Mouse (Mus musculus): Measurements from ENCODE around the gene Nxnl1. TPM values are rescaled to one million over a fixed set of nuclear protein-coding genes. Genes with fewer than 3 reads are reported as not detected.

The Nxnl1 gene
- polyA plus RNA-seq, 1 experiment from 2014 or later, result not detected

DNA sequence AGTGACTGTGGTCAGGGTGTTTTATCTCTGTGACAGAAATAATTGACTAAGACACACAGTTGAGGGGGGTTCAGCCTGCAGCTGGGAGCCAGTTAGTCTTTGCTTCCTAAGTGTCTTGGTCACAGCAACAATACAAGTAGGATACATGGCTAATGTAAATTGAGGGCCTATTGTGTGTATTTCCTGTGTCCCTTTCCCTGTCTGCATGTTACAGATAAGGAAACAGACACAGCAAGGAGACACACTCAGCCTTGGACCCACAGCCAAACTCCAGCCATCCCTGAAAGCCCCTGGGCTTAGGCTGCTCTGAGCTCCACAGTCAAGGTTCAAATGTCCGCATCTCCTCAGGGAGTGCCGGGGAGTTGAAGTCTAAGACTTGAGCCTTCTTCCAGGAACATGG, 11.8 kb downstream of the Nxnl1 start:
- Histone ChIP-seq H3K9me3 (ENCODE audit: control insufficient read depth, low read length) (no peaks in the 10 kb centered on the region), H3K27ac (replicated peaks; ENCODE audit: low read depth, low read length) (no peak overlapping the region), H3K36me3 (ENCODE audit: control insufficient read depth, insufficient read depth, low read length) (no peaks in the 10 kb centered on the region), H3K4me1 (ENCODE audit: control insufficient read depth, insufficient read depth, low read length) (no peaks in the 10 kb centered on the region), H3K4me2 (ENCODE audit: low read length) (no peak overlapping the region), H3K4me3 (replicated peaks; ENCODE audit: low read depth, low read length) (no peak overlapping the region), H3K27me3 (ENCODE audit: control insufficient read depth, insufficient read depth, low read length) (peaks cover 38% of the 10 kb centered on the region), H3K9ac (replicated peaks; ENCODE audit: low read length) (no peak overlapping the region)
- no peak for ATAC-seq (ENCODE audit: low FRiP score, low TSS enrichment)
- no peak for DNase-seq
- 83% methylated on average over 2 of the region's 2 CpGs for WGBS

DNA sequence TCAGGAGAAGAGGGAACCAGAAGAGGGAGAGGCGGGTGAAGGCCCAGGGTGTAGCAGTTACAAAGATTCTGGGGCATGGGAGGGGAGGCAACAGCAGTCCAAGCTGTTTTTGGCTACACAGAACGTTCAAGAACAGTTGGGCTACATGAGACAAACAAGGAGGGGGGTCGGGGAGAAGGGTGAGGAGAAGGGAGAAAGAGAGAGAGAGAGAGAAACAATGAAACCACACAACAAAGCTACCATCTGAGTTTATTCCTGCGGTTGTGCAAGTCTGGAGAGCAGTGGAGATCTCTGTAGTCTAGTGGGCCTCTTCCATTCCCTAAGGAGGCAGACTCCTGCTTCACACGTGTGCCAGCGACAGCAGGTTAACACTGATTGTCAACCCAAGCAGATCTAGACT, 12.4 kb downstream of the Nxnl1 start:
- Histone ChIP-seq H3K27me3 (ENCODE audit: control insufficient read depth, insufficient read depth, low read length) (peaks cover 31% of the 10 kb centered on the region), H3K9ac (replicated peaks; ENCODE audit: low read length) (no peak overlapping the region), H3K4me3 (replicated peaks; ENCODE audit: low read depth, low read length) (no peak overlapping the region), H3K4me2 (ENCODE audit: low read length) (no peak overlapping the region), H3K27ac (replicated peaks; ENCODE audit: low read depth, low read length) (no peak overlapping the region), H3K9me3 (ENCODE audit: control insufficient read depth, low read length) (no peaks in the 10 kb centered on the region), H3K36me3 (ENCODE audit: control insufficient read depth, insufficient read depth, low read length) (no peaks in the 10 kb centered on the region), H3K4me1 (ENCODE audit: control insufficient read depth, insufficient read depth, low read length) (no peaks in the 10 kb centered on the region)
- ATAC-seq (ENCODE audit: low FRiP score, low TSS enrichment), result no peak
- WGBS, result 70% methylated on average over 6 of the region's 6 CpGs
- no peak for DNase-seq

DNA sequence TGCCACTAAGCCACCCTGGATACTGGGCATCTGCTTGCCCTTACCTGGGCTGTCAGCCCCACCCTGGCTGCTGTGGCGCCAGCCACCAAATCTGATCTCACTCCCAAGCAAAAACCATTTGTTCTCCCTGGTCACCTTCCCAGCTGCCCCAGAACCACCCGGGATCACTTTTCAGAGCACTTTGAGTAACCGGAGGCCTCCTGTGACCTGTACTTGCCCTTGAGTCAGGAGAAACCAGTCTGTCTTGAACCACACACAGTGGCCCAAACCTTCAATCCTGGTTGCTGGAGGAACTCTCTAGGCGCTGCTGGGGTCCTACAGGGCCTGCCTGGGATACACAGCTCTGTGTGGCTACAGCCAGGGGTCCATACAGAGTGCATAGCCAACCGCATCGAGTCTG, 13.6 kb downstream of the Nxnl1 start:
- Histone ChIP-seq H3K9ac (replicated peaks; ENCODE audit: low read length) (no peak overlapping the region), H3K4me2 (ENCODE audit: low read length) (no peak overlapping the region), H3K27me3 (ENCODE audit: control insufficient read depth, insufficient read depth, low read length) (peaks cover 19% of the 10 kb centered on the region), H3K9me3 (ENCODE audit: control insufficient read depth, low read length) (no peaks in the 10 kb centered on the region), H3K27ac (replicated peaks; ENCODE audit: low read depth, low read length) (no peak overlapping the region), H3K4me3 (replicated peaks; ENCODE audit: low read depth, low read length) (no peak overlapping the region), H3K36me3 (ENCODE audit: control insufficient read depth, insufficient read depth, low read length) (peaks cover 11% of the 10 kb centered on the region), H3K4me1 (ENCODE audit: control insufficient read depth, insufficient read depth, low read length) (no peaks in the 10 kb centered on the region)
- WGBS, result 73% methylated on average over 6 of the region's 6 CpGs
- ATAC-seq (ENCODE audit: low FRiP score, low TSS enrichment) (no peak), DNase-seq (no peak)

DNA sequence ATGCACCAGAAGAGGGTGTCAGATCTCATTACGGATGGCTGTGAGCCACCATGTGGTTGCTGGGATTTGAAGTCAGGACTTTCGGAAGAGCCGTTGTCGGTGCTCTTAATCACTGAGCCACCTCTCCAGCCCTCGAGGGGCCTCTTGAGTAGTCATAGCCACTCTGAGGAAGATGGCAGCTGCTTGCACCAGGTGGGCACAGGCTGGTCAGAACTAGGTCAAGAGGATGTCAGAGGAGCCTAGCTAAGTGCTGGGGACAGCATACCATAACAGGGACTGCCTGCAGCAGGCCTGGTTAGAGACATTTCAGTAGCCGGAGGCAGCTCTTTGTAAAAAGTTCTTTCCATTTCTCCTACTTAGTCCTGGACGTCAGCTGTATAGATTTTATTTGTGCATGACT, 15.6 kb downstream of the Nxnl1 start:
- 75% methylated on average over 7 of the region's 7 CpGs for WGBS
- H3K4me3 ChIP-seq (replicated peaks; ENCODE audit: low read depth, low read length), result no peak overlapping the region
- H3K4me2 ChIP-seq (ENCODE audit: low read length), result no peak overlapping the region
- no peak overlapping the region for H3K9ac ChIP-seq (replicated peaks; ENCODE audit: low read length)
- H3K9me3 ChIP-seq (ENCODE audit: control insufficient read depth, low read length), result no peaks in the 10 kb centered on the region
- peaks cover 28% of the 10 kb centered on the region for H3K36me3 ChIP-seq (ENCODE audit: control insufficient read depth, insufficient read depth, low read length)
- H3K27me3 ChIP-seq (ENCODE audit: control insufficient read depth, insufficient read depth, low read length), result no peaks in the 10 kb centered on the region
- DNase-seq, result no peak
- no peaks in the 10 kb centered on the region for H3K4me1 ChIP-seq (ENCODE audit: control insufficient read depth, insufficient read depth, low read length)
- H3K27ac ChIP-seq (replicated peaks; ENCODE audit: low read depth, low read length), result no peak overlapping the region
- ATAC-seq (ENCODE audit: low FRiP score, low TSS enrichment), result no peak

DNA sequence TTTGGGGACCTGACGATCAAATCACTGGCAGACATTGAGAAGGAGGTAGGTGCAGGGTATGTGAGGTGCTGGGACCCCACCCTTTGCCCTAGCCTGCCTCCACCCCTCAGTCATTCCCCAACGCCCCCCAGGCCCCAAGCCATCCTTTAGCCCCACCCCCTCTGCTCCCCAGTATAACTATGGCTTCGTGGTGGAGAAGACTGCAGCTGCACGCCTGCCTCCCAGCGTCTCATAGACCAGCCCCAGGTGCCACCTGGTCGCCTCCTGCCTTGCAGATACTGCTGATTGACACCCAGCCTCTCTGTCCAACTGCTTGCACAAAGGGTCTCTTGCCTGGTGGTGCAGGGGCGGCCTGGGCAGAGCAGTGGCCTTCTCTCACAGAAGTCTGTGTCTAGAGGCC, 18.8 kb downstream of the Nxnl1 start:
- Histone ChIP-seq H3K9ac (replicated peaks; ENCODE audit: low read length) (no peak overlapping the region), H3K27ac (replicated peaks; ENCODE audit: low read depth, low read length) (no peak overlapping the region), H3K9me3 (ENCODE audit: control insufficient read depth, low read length) (no peaks in the 10 kb centered on the region), H3K4me2 (ENCODE audit: low read length) (no peak overlapping the region), H3K36me3 (ENCODE audit: control insufficient read depth, insufficient read depth, low read length) (peaks cover 35% of the 10 kb centered on the region), H3K27me3 (ENCODE audit: control insufficient read depth, insufficient read depth, low read length) (no peaks in the 10 kb centered on the region), H3K4me3 (replicated peaks; ENCODE audit: low read depth, low read length) (no peak overlapping the region), H3K4me1 (ENCODE audit: control insufficient read depth, insufficient read depth, low read length) (peaks cover 7% of the 10 kb centered on the region)
- ATAC-seq (ENCODE audit: low FRiP score, low TSS enrichment) (no peak), DNase-seq (no peak)
- WGBS, result 86% methylated on average over 7 of the region's 7 CpGs

DNA sequence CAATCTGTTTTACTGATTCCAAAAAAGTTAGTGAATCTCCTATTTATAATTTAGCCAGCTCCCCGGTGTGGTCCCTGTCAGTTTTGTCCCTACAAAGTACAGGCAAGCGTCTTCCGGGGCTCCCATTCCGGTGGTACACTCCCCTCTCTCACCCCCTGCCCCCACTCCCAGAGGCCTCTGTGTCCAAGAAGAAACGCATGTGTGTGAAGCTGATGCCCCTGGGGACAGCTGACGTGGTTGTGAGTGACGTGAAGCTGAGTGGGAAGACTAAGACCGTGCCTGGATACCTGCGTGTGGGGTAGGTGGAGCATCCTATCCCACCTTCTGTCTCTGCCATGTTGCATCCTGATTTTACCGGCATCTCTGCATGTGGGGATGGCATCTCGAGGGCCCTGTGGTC, 21.3 kb downstream of the Nxnl1 start:
- WGBS, result 92% methylated on average over 11 of the region's 11 CpGs
- Histone ChIP-seq H3K4me1 (ENCODE audit: control insufficient read depth, insufficient read depth, low read length) (peaks cover 7% of the 10 kb centered on the region), H3K27ac (replicated peaks; ENCODE audit: low read depth, low read length) (no peak overlapping the region), H3K9ac (replicated peaks; ENCODE audit: low read length) (no peak overlapping the region), H3K27me3 (ENCODE audit: control insufficient read depth, insufficient read depth, low read length) (no peaks in the 10 kb centered on the region), H3K9me3 (ENCODE audit: control insufficient read depth, low read length) (no peaks in the 10 kb centered on the region), H3K36me3 (ENCODE audit: control insufficient read depth, insufficient read depth, low read length) (peaks cover 35% of the 10 kb centered on the region), H3K4me3 (replicated peaks; ENCODE audit: low read depth, low read length) (no peak overlapping the region), H3K4me2 (ENCODE audit: low read length) (no peak overlapping the region)
- ATAC-seq (ENCODE audit: low FRiP score, low TSS enrichment), result no peak
- DNase-seq, result no peak

DNA sequence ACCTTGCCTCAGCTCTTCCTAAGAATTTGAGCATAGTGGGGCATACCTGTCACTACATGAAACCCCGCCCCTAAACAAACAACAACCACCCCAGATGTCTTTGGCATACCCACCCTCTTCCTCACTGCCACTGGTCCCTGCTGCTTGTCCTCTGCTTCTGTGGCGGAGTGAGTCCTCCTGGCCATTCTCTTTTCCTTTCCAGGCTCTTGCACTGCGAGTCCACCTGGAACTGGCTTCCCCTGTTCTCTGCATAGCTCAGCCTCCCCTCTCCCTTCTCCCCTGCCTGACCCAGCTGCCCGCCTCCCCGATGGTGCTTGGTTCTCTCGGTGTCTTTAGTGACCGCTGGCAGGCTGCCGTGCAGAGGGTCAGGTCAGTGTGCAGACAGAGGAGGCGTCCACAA, 22.6 kb downstream of the Nxnl1 start:
- peaks cover 7% of the 10 kb centered on the region for H3K4me1 ChIP-seq (ENCODE audit: control insufficient read depth, insufficient read depth, low read length)
- H3K4me2 ChIP-seq (ENCODE audit: low read length), result peak overlapping the region; percentile 85
- 90% methylated on average over 9 of the region's 9 CpGs for WGBS
- H3K27ac ChIP-seq (replicated peaks; ENCODE audit: low read depth, low read length), result no peak overlapping the region
- peak overlapping the region; percentile 77; the same call in 1 of the 2 replicates for H3K9ac ChIP-seq (replicated peaks; ENCODE audit: low read length)
- 0 out of 2 replicates have a peak, but pooled peaks cover 4% of the 10 kb centered on the region for H3K27me3 ChIP-seq (ENCODE audit: control insufficient read depth, insufficient read depth, low read length)
- peaks cover 33% of the 10 kb centered on the region for H3K36me3 ChIP-seq (ENCODE audit: control insufficient read depth, insufficient read depth, low read length)
- H3K9me3 ChIP-seq (ENCODE audit: control insufficient read depth, low read length), result no peaks in the 10 kb centered on the region
- ATAC-seq (ENCODE audit: low FRiP score, low TSS enrichment), result no peak
- peak overlapping the region; percentile 84 for H3K4me3 ChIP-seq (replicated peaks; ENCODE audit: low read depth, low read length)
- no peak for DNase-seq

DNA sequence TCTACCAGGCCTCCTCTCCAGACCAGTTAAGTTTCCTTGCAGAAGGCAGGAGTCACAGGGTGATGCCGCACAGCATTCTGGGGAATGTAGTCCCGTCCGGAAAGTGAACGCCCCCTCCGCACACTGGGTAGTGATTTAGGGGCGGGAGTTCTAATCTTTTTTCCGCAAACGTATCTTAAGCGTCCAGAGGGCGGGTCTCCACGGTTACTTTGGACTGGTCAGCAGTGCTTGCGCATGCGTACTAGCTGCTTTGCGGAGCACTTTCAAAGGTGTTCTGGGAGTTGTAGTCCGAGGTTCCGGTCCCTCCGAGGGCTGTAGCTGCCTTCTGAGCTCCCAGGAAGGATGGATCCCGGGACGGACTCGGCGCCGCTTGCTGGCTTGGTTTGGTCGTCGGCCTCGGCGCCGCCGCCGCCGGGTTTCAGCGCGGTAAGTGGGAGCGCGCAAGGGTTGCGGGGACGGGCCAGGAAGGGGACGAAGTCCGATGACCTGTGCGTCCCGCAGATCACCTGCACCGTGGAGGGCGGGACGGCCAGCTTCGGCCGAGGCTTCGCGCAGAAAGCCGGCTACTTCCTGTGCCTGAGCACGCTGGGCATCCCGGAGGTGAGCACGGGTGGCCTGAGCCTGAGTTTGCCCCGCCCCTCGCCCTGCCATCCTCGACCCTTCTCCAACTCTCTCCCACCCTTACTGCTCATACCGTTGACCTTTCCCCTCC, 23.6 kb downstream of the Nxnl1 start, which contains the start of gene Mvb12a:
TSS of gene Mvb12a (plus strand) at position 291 of the 712 bp plus-strand sequence.
- Histone ChIP-seq H3K4me2 (ENCODE audit: low read length) (peak within 1 kb of the TSS; percentile 85), H3K36me3 (ENCODE audit: control insufficient read depth, insufficient read depth, low read length) (peaks cover 24% of the 10 kb centered on the region), H3K4me3 (replicated peaks; ENCODE audit: low read depth, low read length) (peak within 1 kb of the TSS; percentile 84), H3K27ac (replicated peaks; ENCODE audit: low read depth, low read length) (0 out of 2 replicates have a peak within 1 kb of the TSS, but pooled peaks have one; percentile 56), H3K27me3 (ENCODE audit: control insufficient read depth, insufficient read depth, low read length) (peaks cover 10% of the 10 kb centered on the region), H3K4me1 (ENCODE audit: control insufficient read depth, insufficient read depth, low read length) (peaks cover 7% of the 10 kb centered on the region), H3K9ac (replicated peaks; ENCODE audit: low read length) (peak within 1 kb of the TSS; percentile 77), H3K9me3 (ENCODE audit: control insufficient read depth, low read length) (no peaks in the 10 kb centered on the region)
- ATAC-seq (ENCODE audit: low FRiP score, low TSS enrichment) (peak; percentile 95), DNase-seq (peak; percentile 99)
- 0% methylated on average over 55 of the region's 55 CpGs for WGBS
